Mouse (Mus musculus): ENCODE measurements around the gene Coro7. TPM values are rescaled to one million over a fixed set of nuclear protein-coding genes. Genes with fewer than 3 reads are reported as not detected.

Coro7 gene
- polyA plus RNA-seq, 1 experiment, result 104 TPM

GRCm38 (mm10) chr16:4578630-4579029, 100.9 kb downstream of the Coro7 start:
- Histone ChIP-seq H3K4me1 (peaks cover 36% of the 10 kb centered on the region), H3K36me3 (replicated peaks; ENCODE audit: low read length) (no peaks in the 10 kb centered on the region), H3K27me3 (replicated peaks) (peaks cover 6% of the 10 kb centered on the region), H3K9me3 (no peaks in the 10 kb centered on the region), H3K4me3 (replicated peaks) (no peak overlapping the region)
- no peak for TF ChIP-seq FLI1 (IDR thresholded peaks at IDR 0.05; ENCODE audit: low read length)

- Histone ChIP-seq H3K4me3 (replicated peaks) (peak overlapping the region; percentile 69), H3K9me3 (no peaks in the 10 kb centered on the region), H3K36me3 (replicated peaks; ENCODE audit: low read length) (no peaks in the 10 kb centered on the region), H3K27me3 (replicated peaks) (peaks cover 7% of the 10 kb centered on the region), H3K4me1 (peaks cover 29% of the 10 kb centered on the region)
- TF ChIP-seq FLI1 (IDR thresholded peaks at IDR 0.05; ENCODE audit: low read length), result no peak
- no peak for TF ChIP-seq GATA1 (IDR thresholded peaks at IDR 0.05; ENCODE audit: borderline replicate concordance, low read length)
These were observed 102.7 kb downstream of the Coro7 start for GRCm38 (mm10) chr16:4576873-4577272.

Other genes with a start within 250 kb of the Coro7 start
- 0.03 TPM in 1 of 2 replicates, not detected in the other for gene Srl, start 138.0 kb downstream of the Coro7 start, polyA plus RNA-seq (2012; ENCODE audit: insufficient read depth, low replicate concordance)
- gene Tfap4, start 119.9 kb downstream of the Coro7 start, polyA plus RNA-seq (2012; ENCODE audit: insufficient read depth, low replicate concordance), result 27.6 and 46.2 TPM in 2 replicates
- 0.62 and 2.0 TPM in 2 replicates for gene Glis2, start 85.1 kb downstream of the Coro7 start, polyA plus RNA-seq (2012; ENCODE audit: insufficient read depth, low replicate concordance)
- gene Pam16, start 54.8 kb downstream of the Coro7 start, polyA plus RNA-seq (2012; ENCODE audit: insufficient read depth, low replicate concordance), result 137 and 230 TPM in 2 replicates
- 0.58 TPM in 1 of 2 replicates, not detected in the other for gene Vasn, start 39.8 kb downstream of the Coro7 start, polyA plus RNA-seq (2012; ENCODE audit: insufficient read depth, low replicate concordance)
- 3.1 and 5.3 TPM in 2 replicates for gene Dnaja3, start 39.8 kb downstream of the Coro7 start, polyA plus RNA-seq (2012; ENCODE audit: insufficient read depth, low replicate concordance)
- 3.2 TPM in 1 of 2 replicates, not detected in the other for gene Nmral1, start 39.6 kb upstream of the Coro7 start, polyA plus RNA-seq (2012; ENCODE audit: insufficient read depth, low replicate concordance)
- 4.3 and 14.6 TPM in 2 replicates for gene Hmox2, start 46.6 kb upstream of the Coro7 start, polyA plus RNA-seq (2012; ENCODE audit: insufficient read depth, low replicate concordance)
- 9.0 and 22.4 TPM in 2 replicates for gene Cdip1, start 110.5 kb upstream of the Coro7 start, polyA plus RNA-seq (2012; ENCODE audit: insufficient read depth, low replicate concordance)
- not detected in 2 replicates for gene 4930562C15Rik, start 155.6 kb upstream of the Coro7 start, polyA plus RNA-seq (2012; ENCODE audit: insufficient read depth, low replicate concordance)
- gene Ubald1, start 200.5 kb upstream of the Coro7 start, polyA plus RNA-seq (2012; ENCODE audit: insufficient read depth, low replicate concordance), result 336 and 551 TPM in 2 replicates
- gene Mgrn1, start 206.5 kb upstream of the Coro7 start, polyA plus RNA-seq (2012; ENCODE audit: insufficient read depth, low replicate concordance), result 29.1 and 37.7 TPM in 2 replicates